7 mouse cellular contexts compared by ENCODE assay signal in the genomic region with DNA sequence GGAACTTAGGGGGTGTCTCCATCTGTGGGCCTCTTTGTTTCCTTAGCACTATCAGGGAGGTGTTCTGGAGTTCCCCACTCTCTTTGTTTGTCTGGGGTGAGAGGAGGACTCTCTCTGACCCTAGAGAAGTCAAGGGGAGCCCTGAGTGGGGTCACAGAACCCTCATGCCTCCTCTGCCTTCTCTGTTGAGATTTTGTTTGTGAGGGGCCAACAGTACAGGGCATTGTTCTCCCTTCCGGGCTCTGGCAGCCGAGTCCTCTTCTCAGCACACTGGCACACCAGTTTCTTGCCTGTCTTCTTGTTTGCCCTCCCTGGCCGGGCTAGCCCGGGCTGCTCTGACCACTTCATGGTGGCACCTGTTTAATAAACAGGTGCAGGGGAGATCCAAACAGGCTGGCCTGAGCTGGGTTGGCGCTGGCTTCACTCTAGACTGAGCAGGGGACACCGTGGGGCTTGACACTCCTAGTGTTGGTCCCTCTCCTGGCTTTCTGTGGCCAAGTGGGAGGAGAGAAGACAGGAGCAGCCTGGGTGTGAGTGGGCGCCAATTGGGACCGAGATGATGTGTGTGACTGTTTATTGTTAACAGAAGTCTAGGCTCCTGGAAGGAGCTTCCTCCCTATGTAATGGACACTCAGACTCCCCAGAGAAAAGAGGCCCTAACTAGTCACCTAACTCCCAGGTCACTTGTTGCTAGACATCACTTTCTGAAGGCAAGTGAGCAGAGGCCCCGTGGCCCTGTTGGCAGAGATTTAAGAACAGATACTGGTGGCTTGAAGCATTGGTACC. TPM values are rescaled to one million over a fixed set of nuclear protein-coding genes. Genes with fewer than 3 reads are reported as not detected.
DNase-seq lines count a peak whose midpoint lies in the region; ATAC-seq and TF ChIP-seq lines count a peak whose summit lies in the region.

No protein-coding gene starts in this region.

- no peaks in the 10 kb centered on the region for H3K9me3 ChIP-seq in kidney, postnatal 0 days (replicated peaks; ENCODE audit: low read length)
- no peaks in the 10 kb centered on the region for H3K9me3 ChIP-seq in embryonic facial prominence, embryonic 15.5 days (replicated peaks)

- WGBS in kidney, postnatal 0 days, result 50% methylated on average over 9 of the region's 9 CpGs
- 55% methylated on average over 9 of the region's 9 CpGs for WGBS in embryonic facial prominence, embryonic 15.5 days
- 74% methylated on average over 9 of the region's 9 CpGs for WGBS in macrophage (ENCODE audit: missing documents)

- no peak overlapping the region for H3K4me2 ChIP-seq in kidney, postnatal 0 days (ENCODE audit: low read length)
- H3K4me2 ChIP-seq in embryonic facial prominence, embryonic 15.5 days (replicated peaks), result no peak overlapping the region

- peak overlapping the region; percentile 77 for H3K27ac ChIP-seq in kidney, postnatal 0 days
- peak overlapping the region; percentile 9; the same call in 1 of the 2 replicates for H3K27ac ChIP-seq in embryonic facial prominence, embryonic 15.5 days (replicated peaks)
- H3K27ac ChIP-seq in macrophage, result peak overlapping the region; percentile 99

- H3K79me2 ChIP-seq in macrophage (ENCODE audit: inconsistent target), result peaks cover 100% of the 10 kb centered on the region

- no peak for TF ChIP-seq CTCF in kidney, postnatal 0 days (IDR thresholded peaks at IDR 0.05; ENCODE audit: low read depth)

- no peaks in the 10 kb centered on the region for H3K27me3 ChIP-seq in kidney, postnatal 0 days (ENCODE audit: insufficient read depth, low read length)
- H3K27me3 ChIP-seq in embryonic facial prominence, embryonic 15.5 days, result no peaks in the 10 kb centered on the region

- H3K4me3 ChIP-seq in kidney, postnatal 0 days (replicated peaks; ENCODE audit: low read depth, low read length), result no peak overlapping the region
- no peak overlapping the region for H3K4me3 ChIP-seq in embryonic facial prominence, embryonic 15.5 days (replicated peaks)
- H3K4me3 ChIP-seq in macrophage (ENCODE audit: inconsistent target), result no peak overlapping the region

- no peak for ATAC-seq in kidney, postnatal 0 days (replicated peaks; ENCODE audit: low FRiP score, low read depth)
- ATAC-seq in embryonic facial prominence, embryonic 15.5 days (ENCODE audit: insufficient number of reproducible peaks, low FRiP score, low TSS enrichment, low read depth), result no peak

- no peak overlapping the region for H3K9ac ChIP-seq in kidney, postnatal 0 days (ENCODE audit: low read depth, low read length)
- no peak overlapping the region for H3K9ac ChIP-seq in embryonic facial prominence, embryonic 15.5 days

- H3K4me1 ChIP-seq in kidney, postnatal 0 days (replicated peaks; ENCODE audit: insufficient read depth, low read length), result peaks cover 25% of the 10 kb centered on the region; the same call in 1 of the 2 replicates
- H3K4me1 ChIP-seq in embryonic facial prominence, embryonic 15.5 days, result 0 out of 2 replicates have a peak, but pooled peaks cover 8% of the 10 kb centered on the region

- 0 out of 2 replicates have a peak, but pooled peaks cover 2% of the 10 kb centered on the region for H3K36me3 ChIP-seq in kidney, postnatal 0 days (ENCODE audit: insufficient read depth, low read length)
- H3K36me3 ChIP-seq in embryonic facial prominence, embryonic 15.5 days, result no peaks in the 10 kb centered on the region
- H3K36me3 ChIP-seq in macrophage (ENCODE audit: inconsistent target), result peaks cover 20% of the 10 kb centered on the region; the same call in 1 of the 2 replicates

- no peak for DNase-seq in kidney, postnatal 0 days (ENCODE audit: low spot score)
- no peak for DNase-seq in kidney, adult 9 months
- peak; percentile 39 to 49 for DNase-seq in cerebellum, postnatal 14 days
- no peak for DNase-seq in urinary bladder, postnatal 25 days (ENCODE audit: low spot score)
- DNase-seq in T-cell, adult 2 months (ENCODE audit: low spot score), result no peak

RNA-seq across cellular contexts. Expression of a gene that starts 6.9 kb away (rescaled TPM):
- polyA plus RNA-seq in kidney, postnatal 0 days (2015; fragmentation: Nextera tagmentation; extraction: Ambion mirVana), result 16.6 and 19.1 TPM in 2 replicates
- polyA plus RNA-seq in embryonic facial prominence, embryonic 15.5 days (2015; fragmentation: Nextera tagmentation; extraction: Ambion mirVana), result 5.5 and 5.7 TPM in 2 replicates
- total RNA-seq in macrophage (2018; cell fraction: chromatin; rRNA removed), result 1,000 to 10,000 TPM in 1 of 26 experiments, 100 to 1,000 TPM in 23, 10 to 100 TPM in 2; 27.0 to 1,006 (median 669) TPM
- 100 to 1,000 TPM; 216 to 691 (median 376) TPM for total RNA-seq in macrophage (2018; cell fraction: cytosol; rRNA removed)
- total RNA-seq in macrophage (2018; cell fraction: nucleus; rRNA removed), result 1,000 to 10,000 TPM in 2 of 26 experiments, 100 to 1,000 TPM in 24; 102 to 1,167 (median 672) TPM
- 250 to 450 TPM (median 359 TPM) in 3 replicates for polyA plus RNA-seq in macrophage (2018)

RNA-seq across cellular contexts. Expression of a gene that starts 25.0 kb away (rescaled TPM):
- polyA plus RNA-seq in kidney, postnatal 0 days (2015; fragmentation: Nextera tagmentation; extraction: Ambion mirVana), result 13.6 and 14.4 TPM in 2 replicates
- polyA plus RNA-seq in embryonic facial prominence, embryonic 15.5 days (2015; fragmentation: Nextera tagmentation; extraction: Ambion mirVana), result 8.0 and 8.1 TPM in 2 replicates
- 10 to 100 TPM; 12.1 to 48.5 (median 29.0) TPM for total RNA-seq in macrophage (2018; cell fraction: chromatin; rRNA removed)
- total RNA-seq in macrophage (2018; cell fraction: cytosol; rRNA removed), result 10 to 100 TPM in 24 of 26 experiments, 1 to 10 TPM in 2; 8.5 to 34.5 (median 14.6) TPM
- 10 to 100 TPM; 17.7 to 87.3 (median 37.1) TPM for total RNA-seq in macrophage (2018; cell fraction: nucleus; rRNA removed)
- polyA plus RNA-seq in macrophage (2018), result 8.6 to 19.0 TPM (median 16.2 TPM) in 3 replicates

RNA-seq across cellular contexts. Expression of a gene that starts 28.5 kb away (rescaled TPM):
- 4.2 and 4.5 TPM in 2 replicates for polyA plus RNA-seq in kidney, postnatal 0 days (2015; fragmentation: Nextera tagmentation; extraction: Ambion mirVana)
- polyA plus RNA-seq in embryonic facial prominence, embryonic 15.5 days (2015; fragmentation: Nextera tagmentation; extraction: Ambion mirVana), result 0.73 and 1.0 TPM in 2 replicates
- 10 to 100 TPM in 15 of 26 experiments, 1 to 10 TPM in 11; 3.7 to 22.4 (median 10.8) TPM for total RNA-seq in macrophage (2018; cell fraction: chromatin; rRNA removed)
- total RNA-seq in macrophage (2018; cell fraction: cytosol; rRNA removed), result 1 to 10 TPM; 4.2 to 7.6 (median 6.1) TPM
- 10 to 100 TPM in 9 of 26 experiments, 1 to 10 TPM in 17; 3.4 to 18.3 (median 7.3) TPM for total RNA-seq in macrophage (2018; cell fraction: nucleus; rRNA removed)
- polyA plus RNA-seq in macrophage (2018), result 6.6 to 7.4 TPM (median 7.1 TPM) in 3 replicates

RNA-seq across cellular contexts. Expression of a gene that starts 49.5 kb away (rescaled TPM):
- 68.9 and 69.8 TPM in 2 replicates for polyA plus RNA-seq in kidney, postnatal 0 days (2015; fragmentation: Nextera tagmentation; extraction: Ambion mirVana)
- 73.0 and 79.3 TPM in 2 replicates for polyA plus RNA-seq in embryonic facial prominence, embryonic 15.5 days (2015; fragmentation: Nextera tagmentation; extraction: Ambion mirVana)
- 100 to 1,000 TPM in 25 of 26 experiments, 10 to 100 TPM in 1; 81.1 to 352 (median 282) TPM for total RNA-seq in macrophage (2018; cell fraction: chromatin; rRNA removed)
- total RNA-seq in macrophage (2018; cell fraction: cytosol; rRNA removed), result 100 to 1,000 TPM; 242 to 357 (median 310) TPM
- total RNA-seq in macrophage (2018; cell fraction: nucleus; rRNA removed), result 100 to 1,000 TPM in 25 of 26 experiments, 10 to 100 TPM in 1; 98.7 to 332 (median 234) TPM
- polyA plus RNA-seq in macrophage (2018), result 282 to 582 TPM (median 340 TPM) in 3 replicates

RNA-seq across cellular contexts. Expression of a gene that starts 51.8 kb away (rescaled TPM):
- 36.3 and 36.6 TPM in 2 replicates for polyA plus RNA-seq in kidney, postnatal 0 days (2015; fragmentation: Nextera tagmentation; extraction: Ambion mirVana)
- 51.7 and 52.5 TPM in 2 replicates for polyA plus RNA-seq in embryonic facial prominence, embryonic 15.5 days (2015; fragmentation: Nextera tagmentation; extraction: Ambion mirVana)
- total RNA-seq in macrophage (2018; cell fraction: chromatin; rRNA removed), result 10 to 100 TPM; 28.3 to 79.8 (median 59.2) TPM
- total RNA-seq in macrophage (2018; cell fraction: cytosol; rRNA removed), result 10 to 100 TPM; 46.5 to 98.0 (median 75.5) TPM
- 100 to 1,000 TPM in 4 of 26 experiments, 10 to 100 TPM in 22; 41.5 to 126 (median 76.1) TPM for total RNA-seq in macrophage (2018; cell fraction: nucleus; rRNA removed)
- polyA plus RNA-seq in macrophage (2018), result 72.5 to 92.1 TPM (median 86.0 TPM) in 3 replicates

Comparison
In these comparisons a context has a peak if more than half of its experiments do, and no peak if none do; other contexts are left out.
1. DNase-seq: peak in cerebellum, postnatal 14 days (2 of 2); none in kidney, postnatal 0 days (single experiment), kidney, adult 9 months (single experiment), urinary bladder, postnatal 25 days (single experiment) and T-cell, adult 2 months (single experiment).
2. H3K27ac ChIP-seq: peak in every context shown above with its lines; median percentile 99 in macrophage; 77 in kidney, postnatal 0 days; 9 in embryonic facial prominence, embryonic 15.5 days.
3. RNA of a gene that starts 6.9 kb away (polyA plus RNA-seq): 250 to 450 TPM in macrophage; 16.6 to 19.1 TPM in kidney, postnatal 0 days and 5.5 to 5.7 TPM in embryonic facial prominence, embryonic 15.5 days; every median in the first group is over 10 times any median in the second.